Mouse (Mus musculus): ENCODE data around the gene Atoh8. TPM values are rescaled to one million over a fixed set of nuclear protein-coding genes. Genes with fewer than 3 reads are reported as not detected.

The Atoh8 gene
- total RNA-seq, 2 experiments from 2014 or later: 4.0 to 4.6 TPM

DNA sequence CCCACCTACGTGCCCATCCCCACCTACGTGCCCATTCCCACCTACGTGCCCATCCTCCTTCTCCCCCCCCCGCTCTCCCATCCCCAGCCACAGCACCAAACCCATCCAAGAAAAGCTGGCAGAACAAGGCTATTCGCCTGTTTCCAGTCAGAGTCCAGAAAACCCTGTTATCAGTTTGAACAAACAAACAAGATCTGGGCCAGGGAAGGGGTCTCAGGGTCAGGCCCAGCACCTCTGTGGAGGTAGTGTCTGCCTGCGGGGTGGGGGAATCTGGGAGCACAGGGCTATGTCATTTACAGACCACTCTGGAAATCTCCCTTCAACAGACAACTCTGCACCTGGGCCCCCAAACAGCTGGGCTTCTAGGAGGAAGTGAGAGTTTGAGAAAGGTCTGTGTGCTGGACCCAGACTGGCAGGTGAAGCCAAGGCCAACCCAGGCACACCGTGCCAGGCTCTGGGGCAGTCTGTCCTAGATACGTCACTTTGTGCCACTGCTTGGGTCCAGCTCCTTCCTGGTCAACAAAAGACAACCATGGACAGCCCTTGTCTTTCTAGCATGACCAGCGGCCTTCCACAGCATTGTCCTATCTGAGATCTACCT, 7.6 kb downstream of the Atoh8 start:
- DNase-seq: no peak

DNA sequence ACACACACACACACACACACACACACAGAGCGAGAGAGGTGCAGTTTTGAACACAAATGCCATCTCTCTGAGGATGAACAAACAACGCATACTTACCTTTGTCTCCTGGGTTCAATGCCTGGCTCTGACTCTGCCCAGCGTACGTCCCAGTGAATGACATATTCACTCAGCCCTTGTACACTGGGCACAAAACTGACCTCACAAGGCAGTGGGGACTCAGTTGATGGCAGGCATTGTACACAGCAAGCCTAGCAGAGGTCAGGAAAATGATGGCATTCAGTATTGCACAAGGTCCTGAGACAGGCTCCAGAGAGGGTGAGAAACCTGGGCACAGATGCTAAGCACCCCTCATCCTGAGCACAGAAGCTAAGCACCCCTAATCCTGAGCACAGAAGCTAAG, 8.4 kb downstream of the Atoh8 start:
- no peak for DNase-seq

GRCm38 (mm10) chr6:72225686-72226085, 9.7 kb downstream of the Atoh8 start:
- no peak for DNase-seq

DNA sequence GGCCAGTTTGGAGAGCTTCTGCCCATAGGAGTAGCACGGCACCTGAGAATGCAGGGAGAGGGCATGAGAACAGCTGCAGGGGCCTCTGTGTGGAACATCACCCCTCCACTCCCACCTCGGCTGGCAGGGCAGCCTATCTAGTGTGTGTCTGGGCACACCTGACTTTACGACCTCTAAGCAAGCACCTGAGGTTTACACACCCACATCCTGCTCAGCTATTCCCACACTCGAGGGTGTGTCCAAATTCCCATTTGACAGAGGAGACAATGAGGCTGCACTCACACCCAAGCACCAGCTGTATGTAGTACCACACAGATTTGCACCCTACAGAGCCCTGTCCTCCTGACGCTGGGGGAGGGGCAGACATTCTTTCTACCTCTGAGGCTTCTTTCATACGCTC, 11.5 kb downstream of the Atoh8 start:
- DNase-seq: no peak

DNA sequence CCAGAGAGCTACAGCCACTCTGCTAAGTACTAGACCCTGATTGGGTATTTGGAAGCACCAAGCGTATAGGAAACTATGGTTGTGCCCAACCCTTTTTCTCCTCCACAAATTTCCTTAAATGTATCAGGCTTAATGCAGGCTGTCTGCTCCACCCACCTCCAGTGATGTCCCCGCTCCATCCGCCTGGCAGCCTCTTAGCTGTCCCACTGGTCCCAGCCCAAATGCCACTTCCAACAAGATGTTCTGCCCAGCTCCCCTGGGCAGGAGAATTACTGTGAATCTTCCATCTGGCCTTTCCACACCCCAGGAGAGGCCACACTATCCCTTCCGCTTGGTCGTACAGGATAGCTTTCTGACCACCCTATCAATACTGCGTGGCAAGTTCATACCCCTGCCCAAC, 12.5 kb downstream of the Atoh8 start:
- DNase-seq: no peak

DNA sequence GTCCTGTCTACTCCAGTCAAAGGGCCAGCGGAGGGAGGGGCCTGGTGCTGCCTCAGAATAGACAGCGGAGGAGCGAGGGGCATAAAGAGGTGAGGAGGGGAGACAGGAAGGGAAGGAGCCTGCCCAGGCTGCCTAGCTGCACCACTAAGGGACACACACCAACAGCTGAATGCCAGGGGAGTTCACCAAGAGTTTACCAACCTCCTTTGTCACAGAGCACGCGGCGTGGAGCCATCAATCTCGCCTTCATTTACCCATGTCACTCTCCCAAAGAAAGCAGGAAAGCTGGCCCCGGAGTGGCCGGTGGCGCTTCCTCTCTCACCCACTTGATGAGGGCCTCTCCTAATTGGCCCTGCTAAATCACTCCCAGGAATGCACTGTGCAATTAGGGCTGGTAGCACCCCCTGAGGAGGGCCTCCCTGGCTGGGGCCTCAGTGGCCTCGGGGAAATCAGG, 13.1 kb downstream of the Atoh8 start:
- DNase-seq: no peak

GRCm38 (mm10) chr6:72221271-72221670, 14.1 kb downstream of the Atoh8 start:
- no peak for DNase-seq

DNA sequence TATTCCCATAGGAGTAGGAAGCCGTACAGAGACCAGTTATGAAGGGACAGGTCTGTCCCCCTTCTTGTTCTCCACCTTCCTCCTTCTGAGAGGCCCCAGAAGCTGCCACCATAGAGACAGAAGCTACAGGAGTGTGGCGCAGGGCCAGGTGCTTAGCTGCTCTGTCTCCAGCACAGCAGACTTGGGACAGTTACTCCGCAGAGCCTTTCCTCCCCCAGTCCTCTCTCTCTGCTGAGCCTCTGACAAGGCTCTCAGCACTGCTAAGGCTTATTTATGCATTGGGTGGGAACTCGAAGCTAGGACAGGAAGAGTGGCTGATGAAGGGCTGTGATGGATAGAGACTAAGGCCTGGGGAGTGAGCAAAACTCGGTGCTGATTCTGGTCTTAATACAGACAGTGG, 15.8 kb downstream of the Atoh8 start:
- DNase-seq: no peak

GRCm38 (mm10) chr6:72218281-72218680, 17.1 kb downstream of the Atoh8 start:
- no peak for DNase-seq

GRCm38 (mm10) chr6:72217415-72217784, 18.0 kb downstream of the Atoh8 start:
- DNase-seq: no peak

- peak; percentile 100 for DNase-seq
Measured at GRCm38 (mm10) chr6:72216681-72217414, 18.5 kb downstream of the Atoh8 start.

GRCm38 (mm10) chr6:72215582-72215981, 19.8 kb downstream of the Atoh8 start:
- DNase-seq: no peak

DNA sequence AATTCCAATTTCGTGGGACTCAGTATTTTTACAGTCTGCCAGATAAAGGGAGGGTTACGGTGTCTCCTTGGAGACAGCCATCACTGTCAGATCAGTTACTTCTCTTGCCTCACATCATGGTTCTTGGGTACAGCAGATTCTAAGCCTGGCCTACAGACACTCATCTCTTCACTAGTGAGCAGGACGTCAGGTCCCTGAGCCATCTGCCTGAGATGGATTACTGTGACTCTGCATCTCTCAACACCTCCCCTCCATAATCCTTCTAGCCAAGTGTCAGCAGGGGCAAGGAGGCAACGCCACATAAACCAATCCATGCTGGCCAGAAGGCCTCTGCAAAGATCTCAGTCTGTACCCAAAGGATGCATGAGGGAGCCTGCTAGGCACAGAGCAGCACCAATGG, 24.0 kb downstream of the Atoh8 start:
- no peak for DNase-seq

DNA sequence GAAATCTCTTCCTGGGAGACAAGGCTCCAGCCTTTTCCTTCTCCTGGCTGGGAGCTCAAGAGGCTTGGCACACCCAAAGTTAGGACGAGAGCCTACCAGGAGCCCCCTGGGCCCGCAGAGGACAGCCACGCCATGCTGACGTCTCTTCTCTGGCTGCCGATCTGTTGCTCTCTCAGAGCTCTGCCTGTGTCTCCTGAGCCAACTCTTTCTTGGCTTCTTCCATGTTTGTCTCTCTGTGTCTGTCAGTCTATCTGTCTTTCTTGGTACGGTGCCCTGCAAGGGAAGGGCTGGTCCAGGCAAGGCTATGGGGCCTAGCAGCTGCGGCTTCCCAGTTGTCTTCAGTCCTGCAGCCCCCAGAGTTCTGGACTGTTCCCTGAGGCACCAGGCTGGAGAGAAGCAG, 24.6 kb downstream of the Atoh8 start:
- DNase-seq: no peak

DNA sequence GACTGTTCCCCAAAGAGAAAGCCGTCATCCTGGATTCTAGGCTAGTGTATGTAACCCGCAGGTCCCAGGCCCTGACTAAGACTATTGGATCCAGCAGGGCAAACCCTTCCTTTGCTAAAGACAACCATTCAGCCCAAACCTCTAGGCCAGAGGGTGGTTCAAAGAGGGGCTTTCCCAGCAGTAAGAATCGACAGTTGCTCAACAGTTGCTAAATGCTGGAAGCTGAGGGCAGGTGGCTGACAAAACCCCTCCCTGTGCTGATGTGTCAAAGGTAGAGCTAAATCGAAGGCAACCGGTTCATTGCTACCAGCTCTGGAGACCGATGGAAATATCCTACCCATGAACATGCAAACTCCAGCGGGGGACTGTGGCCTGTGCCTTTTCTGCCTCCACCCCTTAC, 25.6 kb downstream of the Atoh8 start:
- DNase-seq: no peak

GRCm38 (mm10) chr6:72208406-72209045, 26.9 kb downstream of the Atoh8 start:
- no peak for DNase-seq

DNA sequence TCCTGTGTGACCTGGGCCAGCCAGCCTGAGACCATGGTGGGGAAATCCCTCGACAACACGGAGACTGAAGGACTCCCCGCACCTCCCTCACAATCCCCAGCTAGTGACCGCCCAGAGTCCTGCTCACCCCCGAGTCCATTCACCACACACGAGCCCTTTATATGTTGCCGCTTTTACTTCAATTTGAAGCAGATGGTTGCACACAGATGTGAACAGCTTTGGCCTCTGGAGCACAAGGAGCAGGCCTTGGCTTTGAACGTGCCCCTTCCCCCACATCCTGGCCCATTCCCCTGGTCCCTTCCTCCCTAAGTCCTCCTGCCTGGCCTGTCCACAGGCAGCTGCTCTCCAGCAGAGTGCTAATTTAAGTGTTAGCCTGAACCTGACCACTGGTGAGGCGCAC, 29.4 kb downstream of the Atoh8 start:
- no peak for DNase-seq

DNA sequence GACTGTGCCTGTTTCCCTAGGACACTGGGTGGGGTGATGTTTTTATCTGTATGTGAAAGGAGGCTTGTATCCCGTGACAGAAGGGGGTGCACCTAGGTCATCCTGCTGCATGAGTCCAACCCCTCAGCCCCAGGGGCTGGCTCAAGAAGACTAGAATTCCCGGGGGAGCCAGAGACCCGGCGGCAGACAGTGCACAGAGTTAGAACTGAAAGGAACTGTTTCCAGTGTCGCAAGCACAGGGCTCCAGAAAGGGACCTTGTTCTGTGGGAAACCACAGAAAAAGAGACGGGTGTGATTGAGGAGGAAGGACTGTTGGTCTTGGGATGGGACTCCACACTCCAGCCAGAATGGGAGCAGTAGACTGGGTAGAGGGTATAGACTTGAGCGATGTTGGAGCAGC, 30.5 kb downstream of the Atoh8 start:
- DNase-seq: no peak

DNA sequence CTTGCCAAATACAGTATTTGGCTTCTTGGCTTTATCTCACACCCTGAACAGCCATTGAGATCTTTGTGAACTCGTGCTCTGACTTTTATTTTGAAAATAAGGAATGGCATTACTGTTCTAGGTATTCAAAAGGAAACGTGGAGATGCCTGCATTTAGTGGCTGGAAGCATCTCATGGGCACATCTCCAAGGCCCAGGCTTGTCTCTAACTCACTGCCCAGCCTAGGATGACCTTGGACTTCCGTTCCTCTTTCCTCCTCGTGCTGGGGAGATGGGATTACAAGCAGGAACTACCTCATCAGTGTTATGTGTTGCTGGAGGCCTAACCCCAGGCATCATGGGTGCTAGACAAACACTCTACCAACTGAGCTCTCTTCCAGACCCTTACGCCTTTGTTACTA, 32.1 kb downstream of the Atoh8 start:
- DNase-seq: no peak

GRCm38 (mm10) chr6:72202732-72203131, 32.6 kb downstream of the Atoh8 start:
- DNase-seq: no peak

DNA sequence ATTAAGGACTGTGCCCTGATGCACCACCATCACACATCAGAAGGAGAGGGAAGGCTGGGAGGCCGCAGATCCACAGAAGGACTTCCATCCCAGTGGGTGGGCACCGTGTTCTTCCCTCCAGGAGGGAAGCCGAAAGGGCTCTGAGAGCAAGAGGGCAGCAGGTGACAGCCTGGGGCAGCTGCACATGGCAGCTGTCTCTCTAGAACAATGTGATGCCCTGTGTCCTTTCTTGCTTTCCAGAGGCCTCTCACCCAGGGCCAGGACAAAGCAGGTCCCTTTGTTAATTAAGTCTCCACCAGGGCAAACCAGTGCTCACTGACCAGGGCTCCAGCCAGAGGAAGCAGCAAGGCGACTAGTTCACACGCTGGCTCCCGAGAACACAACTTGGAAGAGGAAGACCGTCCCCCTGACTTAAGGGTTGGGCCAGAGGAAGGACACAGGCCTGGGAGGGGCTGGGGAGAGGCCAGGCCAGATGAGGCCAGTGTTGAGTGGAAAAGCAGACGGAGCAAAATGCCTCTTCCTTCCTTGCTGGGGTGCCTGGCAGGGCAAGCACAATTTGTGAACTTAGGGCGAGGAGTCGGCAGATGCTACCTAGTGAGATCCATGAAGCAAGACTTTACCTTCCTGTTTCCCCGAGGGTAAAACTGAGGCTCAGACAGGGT, 34.7 kb downstream of the Atoh8 start:
- DNase-seq: no peak

- no peak for DNase-seq
Measured at GRCm38 (mm10) chr6:72197515-72197914, 37.9 kb downstream of the Atoh8 start.

- no peak for DNase-seq
Measured at GRCm38 (mm10) chr6:72196660-72197059, 38.7 kb downstream of the Atoh8 start.

Measured in gastrocnemius, postnatal 10 days (tissue).